Mouse (Mus musculus) lung, postnatal 36 days (tissue): ENCODE measurements around the gene Tmem30c.
A peak's percentile ranks its signal among the peaks of the same experiment; 100 is the strongest.
"Not testable (repeated sequence)": the region's sequence is repeated elsewhere in the genome, so short reads cannot be mapped to it uniquely, and the experiment has no call there.

Experiments
- DNase-seq: peaks from one replicate; pipeline ENCODE4 v3.0.0; 2022; ENCODE audit warnings: mixed read lengths

Tmem30c gene

DNA sequence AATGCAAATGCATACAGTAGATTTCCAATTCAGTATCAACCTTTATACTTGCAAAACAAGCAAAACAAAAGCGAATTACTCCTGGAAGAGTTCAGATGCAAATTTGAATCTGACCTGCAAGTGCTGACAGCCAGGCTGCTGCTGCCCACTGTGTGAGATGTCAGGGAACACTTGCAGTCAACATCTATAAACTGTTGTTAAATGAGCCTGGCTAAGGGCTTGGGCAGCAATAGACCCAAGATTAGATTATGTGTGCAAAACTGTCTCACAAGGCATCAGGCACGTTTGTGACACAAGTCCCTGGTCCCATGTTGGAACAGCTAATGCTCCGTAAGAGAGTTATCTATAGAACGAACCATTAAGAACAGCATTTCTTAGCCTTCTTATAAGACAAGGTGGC is 369 bp downstream of the Tmem30c start:
- DNase-seq, result no peak

DNA sequence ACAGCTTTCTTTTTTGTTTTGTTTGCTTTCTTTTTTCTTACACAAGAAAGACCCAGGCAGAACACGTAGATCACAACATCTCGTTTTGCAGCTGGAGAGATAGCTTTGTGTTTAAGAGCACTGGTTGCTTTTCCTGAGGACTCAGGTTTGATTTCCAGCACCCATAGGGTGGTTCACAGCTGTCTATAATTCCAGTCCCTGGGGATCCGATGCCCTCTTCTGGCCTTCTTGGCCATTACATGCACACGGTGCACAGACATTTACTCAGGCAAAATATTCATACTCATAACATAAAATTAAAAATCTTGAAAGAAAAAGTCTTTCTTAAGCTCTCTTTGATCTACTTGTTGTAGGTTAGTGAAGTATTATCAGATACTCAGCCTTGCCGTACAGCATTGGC is 969 bp downstream of the Tmem30c start:
- no peak for DNase-seq

- no peak for DNase-seq
Observed at GRCm38 (mm10) chr16:57281417-57281816, 11.2 kb downstream of the Tmem30c start.

DNA sequence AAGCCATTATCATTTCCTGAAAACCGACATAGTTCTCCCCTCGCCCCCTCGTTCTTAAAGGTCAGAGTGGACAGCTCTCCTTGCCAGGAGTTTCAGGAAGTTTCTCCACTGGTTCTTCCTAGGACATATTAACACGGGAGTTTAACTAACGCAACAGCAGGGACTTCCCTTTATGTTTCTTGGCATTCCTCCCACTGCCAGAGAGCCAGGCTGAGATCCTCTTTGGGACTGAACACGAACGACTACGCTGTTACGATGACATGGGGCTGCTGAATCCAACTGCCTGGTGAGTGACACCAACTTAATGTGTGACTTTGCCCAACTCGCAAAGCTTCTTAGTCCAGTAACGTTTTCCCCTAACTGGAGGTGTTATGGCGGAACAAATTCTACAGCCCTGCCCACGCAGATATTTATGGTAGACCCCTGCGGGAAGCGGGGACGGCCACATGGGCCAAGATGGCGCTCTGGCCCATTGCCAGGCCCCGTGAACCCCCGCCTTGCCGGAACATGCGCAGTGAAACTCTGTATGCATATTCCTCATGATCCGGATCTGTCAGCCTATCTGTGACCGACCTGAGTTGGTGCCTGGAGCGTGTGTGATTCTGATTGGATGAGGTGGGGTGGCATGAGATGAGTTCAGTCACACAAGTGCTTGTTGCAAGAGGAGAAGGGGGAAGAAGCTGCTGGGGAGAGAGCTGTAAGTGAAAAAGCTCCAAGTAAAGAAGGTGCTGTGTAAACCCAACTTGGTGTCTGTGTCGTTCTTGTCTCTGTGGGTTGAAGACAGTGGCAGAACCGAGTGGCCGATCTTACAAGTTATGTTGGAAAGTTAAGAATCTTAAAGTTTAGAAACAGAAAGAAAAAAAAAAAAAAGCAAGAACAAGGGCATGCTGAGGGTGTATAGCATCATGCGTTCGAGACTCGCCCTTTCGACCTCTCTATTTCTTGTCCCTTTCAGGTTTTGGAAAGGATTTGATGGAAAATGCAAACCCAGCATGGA is 12.1 kb downstream of the Tmem30c start:
- no peak for DNase-seq

DNA sequence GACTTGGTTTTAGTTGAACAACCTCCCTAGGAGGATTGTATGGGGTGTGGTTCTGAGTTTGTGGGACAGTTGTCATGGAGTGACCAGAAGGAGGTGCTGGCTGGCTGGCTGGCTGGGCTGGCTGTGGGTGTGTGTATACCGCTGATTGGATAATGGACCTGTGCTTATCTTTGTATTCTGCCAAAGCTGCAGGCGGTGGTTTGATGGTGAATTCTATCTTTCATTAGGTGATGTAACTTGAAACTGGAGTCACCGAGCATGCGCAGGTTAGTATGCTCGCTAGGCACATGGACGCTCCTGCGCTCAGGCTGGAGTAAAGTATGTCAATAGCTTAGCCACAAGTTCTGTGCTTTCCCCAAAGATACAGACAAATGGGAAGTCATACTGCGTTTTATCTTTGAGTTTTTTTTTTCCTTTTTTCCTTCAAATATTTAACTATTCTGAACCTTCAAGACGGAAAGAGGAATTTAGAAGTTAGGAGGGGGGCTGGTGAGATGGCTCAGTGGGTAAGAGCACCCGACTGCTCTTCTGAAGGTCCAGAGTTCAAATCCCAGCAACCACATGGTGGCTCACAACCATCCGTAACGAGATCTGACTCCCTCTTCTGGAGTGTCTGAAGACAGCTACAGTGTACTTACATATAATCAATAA is 13.6 kb downstream of the Tmem30c start:
- DNase-seq, result no peak

GRCm38 (mm10) chr16:57269751-57270150 is 22.9 kb downstream of the Tmem30c start:
- no peak for DNase-seq

GRCm38 (mm10) chr16:57268058-57268841 is 24.4 kb downstream of the Tmem30c start:
- DNase-seq, result no peak

GRCm38 (mm10) chr16:57267068-57267467 is 25.6 kb downstream of the Tmem30c start:
- DNase-seq, result peak; percentile 73

DNA sequence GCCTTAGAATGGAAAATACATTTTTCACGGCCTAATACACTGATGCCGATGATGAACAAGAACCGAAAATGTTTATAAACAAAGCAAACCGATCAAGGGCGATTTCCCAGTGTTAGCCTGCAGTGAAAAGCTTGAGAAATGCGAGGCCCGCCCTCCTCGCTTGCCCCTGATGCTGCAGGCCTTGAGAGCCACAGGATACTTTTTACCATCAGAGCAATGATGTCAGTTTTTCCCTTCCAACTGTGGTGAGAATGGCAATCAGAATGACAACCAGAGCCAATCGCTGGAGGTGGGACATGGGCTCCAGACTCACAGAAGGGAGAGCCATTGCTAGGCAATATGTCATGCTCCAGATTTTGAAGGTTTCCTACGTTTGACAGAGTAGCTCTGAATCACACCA is 32.5 kb downstream of the Tmem30c start:
- no peak for DNase-seq

DNA sequence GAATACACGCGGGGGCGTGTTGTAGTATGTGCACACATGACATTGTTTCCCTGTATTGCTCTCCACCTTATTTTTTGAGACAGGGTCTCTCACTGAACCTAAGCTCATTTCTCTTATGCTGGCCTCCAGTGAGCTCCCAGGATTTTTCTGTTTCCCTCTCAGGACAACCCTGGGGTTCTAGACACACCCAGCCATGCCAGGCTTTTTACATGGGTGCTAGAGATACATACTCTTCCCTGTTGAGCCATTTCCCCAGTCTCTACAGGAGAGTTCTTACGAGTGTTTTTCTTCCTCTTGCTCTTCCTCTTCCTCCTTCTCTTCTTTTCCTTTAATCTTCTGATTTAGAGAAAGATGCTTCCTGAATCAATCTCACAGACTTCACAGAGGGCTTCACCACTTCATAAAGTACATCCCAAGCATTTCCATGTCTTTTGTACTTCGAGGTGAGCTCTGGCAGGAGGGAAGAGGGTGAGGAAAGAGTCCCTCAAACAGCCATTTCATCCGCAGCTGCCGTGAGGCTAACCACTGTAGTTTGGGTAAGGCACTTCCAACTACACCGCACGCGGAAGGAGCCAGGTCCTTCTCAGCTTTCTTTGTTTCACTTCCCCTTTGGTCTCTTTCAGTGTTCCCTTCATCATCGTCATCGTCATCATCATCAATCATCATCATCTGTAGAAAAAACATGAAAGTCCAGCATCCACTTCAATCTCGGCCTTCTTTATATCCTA is 33.1 kb downstream of the Tmem30c start:
- DNase-seq, result no peak

DNA sequence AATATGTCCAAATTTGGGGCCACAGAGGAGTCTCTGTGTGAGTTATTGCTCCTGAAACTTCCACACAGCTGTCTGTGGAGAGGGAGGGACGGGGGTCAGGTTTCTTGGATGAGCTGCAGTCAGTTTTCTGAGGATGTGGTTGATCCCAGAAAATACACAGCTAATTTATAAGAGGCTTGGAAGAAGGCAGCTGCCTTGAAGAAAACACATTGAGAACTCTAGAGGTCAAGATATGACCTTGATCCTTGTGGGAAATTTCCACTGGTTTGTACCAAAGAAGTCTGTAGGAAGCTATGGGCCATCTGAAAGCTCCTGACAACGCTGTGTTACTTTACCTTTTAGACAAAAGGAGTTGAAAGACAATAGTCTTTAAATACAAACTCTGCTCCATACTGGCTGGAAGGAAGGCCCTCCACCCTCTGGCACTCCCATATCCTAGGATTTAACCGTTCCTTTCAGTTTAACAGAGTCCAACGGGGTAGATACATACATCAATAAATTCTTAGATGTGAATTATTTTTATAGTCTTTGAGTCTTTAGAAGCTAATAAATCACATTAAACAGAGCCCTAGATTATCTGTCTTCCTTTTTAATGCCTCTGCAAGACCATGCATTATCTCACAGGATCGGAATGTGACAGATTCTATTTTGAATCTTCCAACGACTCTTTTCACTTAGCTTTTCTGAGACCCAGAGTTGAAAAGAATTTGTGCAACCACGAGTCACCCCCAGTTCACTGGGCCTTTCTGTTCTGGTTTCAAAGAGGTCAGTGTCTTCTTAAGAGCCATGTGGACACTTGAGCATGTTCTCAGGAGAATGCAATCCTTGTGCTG is 40.9 kb downstream of the Tmem30c start:
- DNase-seq, result peak; percentile 69

- no peak for DNase-seq
Observed at GRCm38 (mm10) chr16:57250991-57251390, 41.7 kb downstream of the Tmem30c start.

DNA sequence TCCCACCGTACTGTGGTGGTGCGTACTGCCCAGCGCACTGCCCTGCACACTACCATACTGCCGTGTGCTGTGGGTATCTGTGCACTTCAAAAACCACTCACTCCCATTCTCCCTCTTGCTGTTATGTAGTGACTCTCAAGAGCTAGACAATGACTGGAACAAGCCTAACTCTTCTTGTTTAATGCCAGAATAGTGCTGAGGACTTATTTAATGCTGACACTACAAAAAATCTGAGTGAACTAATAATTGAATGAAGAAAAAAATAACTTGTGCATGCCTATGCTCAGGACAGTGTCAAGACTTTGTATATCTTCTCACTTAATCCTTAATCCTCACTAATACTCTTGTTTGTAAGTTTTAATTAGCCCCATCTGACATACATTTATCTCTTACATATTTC is 45.2 kb downstream of the Tmem30c start:
- DNase-seq, result no peak

DNA sequence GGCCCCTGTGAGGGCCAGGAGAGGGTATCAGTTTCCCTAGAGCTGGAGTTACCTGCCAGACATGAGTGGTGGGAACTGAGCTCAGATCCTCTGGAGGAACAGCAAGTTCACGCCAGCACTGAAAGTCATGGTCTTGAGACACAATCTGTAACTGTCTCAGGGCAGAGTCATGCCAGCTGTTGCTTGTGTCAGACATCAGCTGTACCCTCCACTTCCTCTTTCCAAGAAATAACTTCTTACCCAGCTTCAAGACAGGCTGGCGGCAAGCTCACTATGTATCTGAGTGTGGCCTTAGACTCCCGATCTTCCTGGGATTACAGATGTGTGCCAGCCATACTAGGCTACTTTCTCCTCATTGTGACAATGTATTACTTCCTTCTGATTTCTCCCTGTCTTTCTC is 46.1 kb downstream of the Tmem30c start:
- DNase-seq, result peak; percentile 62

GRCm38 (mm10) chr16:57243858-57244248 is 48.8 kb downstream of the Tmem30c start:
- DNase-seq, result peak; percentile 90

GRCm38 (mm10) chr16:57243205-57243857 is 49.3 kb downstream of the Tmem30c start:
- peak; percentile 53 for DNase-seq

GRCm38 (mm10) chr16:57242857-57243204 is 49.8 kb downstream of the Tmem30c start:
- DNase-seq, result no peak

- no peak for DNase-seq
Observed at GRCm38 (mm10) chr16:57235871-57236510, 56.7 kb downstream of the Tmem30c start.

GRCm38 (mm10) chr16:57231937-57232310 is 60.7 kb downstream of the Tmem30c start:
- DNase-seq, result not testable (repeated sequence)

DNA sequence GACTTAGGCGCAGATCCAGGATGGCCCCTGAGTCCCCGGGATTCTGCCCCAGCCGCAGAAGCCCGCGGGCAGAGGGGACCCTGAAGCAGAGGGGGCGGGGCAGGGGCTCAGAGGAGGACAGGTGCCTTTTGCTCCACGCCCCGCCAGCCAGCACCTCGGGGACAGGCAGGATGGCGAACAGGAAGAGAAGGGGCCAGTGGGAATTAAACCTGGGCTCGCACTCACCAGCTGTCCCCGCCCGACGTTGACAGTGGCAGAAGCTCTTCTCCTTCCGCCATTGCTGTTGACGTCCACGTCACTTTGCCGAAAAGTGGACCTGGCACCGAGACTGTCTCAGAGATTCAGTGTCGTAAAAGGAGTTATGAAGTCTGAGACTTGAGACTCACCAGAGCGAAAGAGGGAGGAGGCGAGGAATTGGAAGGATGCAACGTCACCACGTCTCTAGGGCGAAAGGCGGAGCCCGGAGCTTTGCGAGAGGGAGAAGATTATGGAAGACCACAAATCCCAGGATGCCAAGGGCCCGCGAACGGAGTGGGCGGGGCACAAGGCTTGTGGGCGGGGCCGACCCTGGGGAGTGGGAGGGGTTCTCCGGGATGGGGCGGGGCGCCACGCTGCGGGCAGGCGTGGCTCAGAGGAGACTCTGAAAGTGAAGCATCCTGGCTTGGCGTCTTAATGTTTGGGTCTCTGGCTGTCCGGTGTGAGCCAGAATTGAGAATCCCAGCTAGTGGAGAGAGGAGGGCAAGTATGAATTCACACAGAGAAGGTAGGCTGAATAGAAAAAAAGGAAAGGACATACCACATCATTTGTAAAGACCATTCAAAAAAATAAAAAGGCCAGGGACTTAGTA is 61.4 kb downstream of the Tmem30c start, which contains the start of gene Tbc1d23:
Gene Tbc1d23 (minus strand): TSS at position 416 of the 848 bp plus-strand sequence.
- DNase-seq, result peak; percentile 99
